Mouse (Mus musculus) ES-E14 (cell line): ENCODE measurements at regions not wholly inside any gene's neighbourhood (a gene's known extent, or its start where the extent isn't known, plus 50 kb on each side); places are given as distances from the start of the nearest gene placed in this dataset.

Source experiments
- DNase-seq: peaks from one replicate; pipeline ENCODE4 v3.0.0-alpha.2; 2013; ENCODE audit warnings: low read depth, low spot score
- H3K27ac ChIP-seq: 2 replicates; pipeline ENCODE4 v1.5.1; 2012; ENCODE audit warnings: low read depth, mild to moderate bottlenecking, low read length, moderate library complexity, mixed read lengths; ENCODE audit not compliant: poor library complexity, insufficient read depth, severe bottlenecking
- H3K36me3 ChIP-seq: 2 replicates; pipeline ENCODE4 v1.6.1; 2012; ENCODE audit warnings: mild to moderate bottlenecking, low read length, moderate library complexity, mixed read lengths; ENCODE audit not compliant: control insufficient read depth, poor library complexity, insufficient read depth, severe bottlenecking
- H3K4me1 ChIP-seq, 2 experiments: fragments of 150-350 bp in 1 of 2; sonication (generic) in 1 of 2; 2 replicates each; pipeline ENCODE4 v1.6.1; 2012; ENCODE audit warnings: low read length in 2 of 2, mild to moderate bottlenecking in 1 of 2, mixed read lengths in 1 of 2; ENCODE audit not compliant: control insufficient read depth in 2 of 2, insufficient read depth in 2 of 2, poor library complexity in 1 of 2
- H3K4me3 ChIP-seq, 2 experiments: fragments of 150-350 bp in 1 of 2; sonication (generic) in 1 of 2; 2 replicates each; pipeline ENCODE4 v1.5.1; 2012; ENCODE audit warnings: low read length in 2 of 2, low read depth in 1 of 2, mild to moderate bottlenecking in 1 of 2, mixed read lengths in 1 of 2; ENCODE audit not compliant: insufficient read depth in 1 of 2, poor library complexity in 1 of 2, severe bottlenecking in 1 of 2
- H3K9ac ChIP-seq: 2 replicates; pipeline ENCODE4 v1.6.1; 2012; ENCODE audit warnings: low read depth, mild to moderate bottlenecking, low read length, mixed read lengths; ENCODE audit not compliant: poor library complexity, insufficient read depth, severe bottlenecking
- H3K9me3 ChIP-seq: fragments of 150-350 bp; sonication (generic); 2 replicates; pipeline ENCODE4 v1.6.1; 2012; ENCODE audit warnings: low read depth, mild to moderate bottlenecking, low read length; ENCODE audit not compliant: control insufficient read depth, insufficient read depth
- CHD2 ChIP-seq: IDR thresholded peaks from 2 replicates; pipeline ENCODE4 v1.6.1; 2014; ENCODE audit warnings: mild to moderate bottlenecking, low read depth, low read length, inconsistent platforms
- HCFC1 ChIP-seq: IDR thresholded peaks from 2 replicates; pipeline ENCODE4 v1.6.1; 2012; ENCODE audit warnings: low read length, inconsistent platforms, borderline replicate concordance; ENCODE audit not compliant: insufficient read depth
- MAFK ChIP-seq: IDR thresholded peaks from 2 replicates; pipeline ENCODE4 v1.6.1; 2014; ENCODE audit warnings: mild to moderate bottlenecking, low read depth, low read length, inconsistent platforms; ENCODE audit not compliant: insufficient read depth
- ZC3H11A ChIP-seq: IDR thresholded peaks from 2 replicates; pipeline ENCODE4 v1.6.1; 2012; ENCODE audit warnings: low read depth, mild to moderate bottlenecking, inconsistent platforms, low read length, borderline replicate concordance
- ZNF384 ChIP-seq: IDR thresholded peaks from 2 replicates; pipeline ENCODE4 v1.6.1; 2012; ENCODE audit warnings: low read depth, low read length, inconsistent platforms
- in situ Hi-C, 2 experiments: fragments of 600-800 bp; cut with MboI; formaldehyde crosslinking; loops; one replicate each; pipeline ENCODE4 v1.15.1; 2025; ENCODE audit warnings: low sequenced_read_pairs in 2 of 2, inconsistent platforms in 1 of 2; ENCODE audit not compliant: unreplicated experiment in 2 of 2

DNA sequence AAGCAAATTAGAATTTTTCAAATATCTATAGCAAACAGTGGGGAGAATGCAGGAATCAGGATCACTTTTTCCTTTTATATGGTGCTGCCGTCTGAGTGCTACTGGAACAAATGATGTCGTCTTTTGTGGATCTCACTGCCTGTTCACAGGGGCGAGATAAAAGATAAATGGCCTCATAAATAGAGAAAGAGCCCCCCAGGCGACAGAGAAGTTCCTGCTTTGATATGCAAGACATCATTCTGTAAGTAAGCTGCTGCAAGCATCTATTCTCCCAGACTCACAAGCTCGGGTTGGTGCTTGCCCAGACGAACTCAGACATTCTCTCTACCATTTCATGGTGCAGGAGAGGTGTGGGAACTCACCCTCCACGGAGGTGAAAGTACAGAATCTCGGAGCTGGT, 377.6 kb upstream of the Cdh4 start:
- H3K4me3 ChIP-seq, result no peak overlapping the region
- H3K27ac ChIP-seq, result no peak overlapping the region
- H3K9ac ChIP-seq, result no peak overlapping the region
- in situ Hi-C loops, result no loop called here
- H3K36me3 ChIP-seq, result no peaks in the 10 kb centered on the region
- DNase-seq, result no peak
- H3K4me1 ChIP-seq, result no peaks in the 10 kb centered on the region
- TF ChIP-seq MAFK, result no peak
- no peak for TF ChIP-seq CHD2
- TF ChIP-seq ZNF384, result no peak
- TF ChIP-seq HCFC1, result no peak
- no peak for TF ChIP-seq ZC3H11A
- H3K9me3 ChIP-seq, result no peaks in the 10 kb centered on the region

DNA sequence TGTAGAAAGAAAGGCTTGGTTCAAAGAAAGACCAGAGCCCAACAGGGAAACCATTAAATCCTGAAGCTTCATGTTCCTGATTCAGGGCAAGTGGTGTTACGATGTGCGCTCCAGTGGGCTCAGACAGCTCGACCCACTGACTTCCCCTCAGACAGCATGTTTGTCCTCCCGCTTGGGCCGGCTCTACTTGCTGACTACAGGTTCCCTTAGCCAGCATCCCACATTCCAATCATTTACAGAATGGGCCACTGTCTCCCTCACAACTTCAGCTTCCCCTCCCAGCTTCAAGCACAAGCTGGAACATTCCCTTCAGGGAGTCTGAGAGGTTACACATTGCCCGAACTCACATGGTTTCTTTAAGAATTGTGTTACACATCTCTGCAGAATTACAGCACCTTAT, 372.7 kb upstream of the Cdh4 start:
- in situ Hi-C loops, result no loop called here
- no peaks in the 10 kb centered on the region for H3K9me3 ChIP-seq

DNA sequence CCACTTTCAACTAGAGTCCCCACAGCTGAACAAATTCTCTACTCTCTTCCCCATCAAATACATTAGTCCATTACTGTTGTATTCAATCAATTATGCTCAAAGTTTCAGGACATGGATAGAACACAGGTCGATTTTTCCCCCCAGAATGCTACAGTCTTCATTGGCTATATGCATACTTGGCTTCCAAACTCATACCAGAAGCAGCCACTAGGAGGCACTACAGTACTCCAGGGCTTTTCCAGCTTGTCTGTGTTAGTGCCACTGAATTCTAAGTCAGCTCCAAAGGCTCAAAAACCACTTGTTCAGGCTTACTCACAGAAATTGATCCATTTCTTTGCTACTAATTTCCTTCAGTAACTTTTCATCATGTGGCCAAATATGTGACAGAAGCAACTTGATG, 371.9 kb upstream of the Cdh4 start:
- Histone ChIP-seq H3K4me1 (no peaks in the 10 kb centered on the region), H3K4me3 (no peak overlapping the region), H3K36me3 (no peaks in the 10 kb centered on the region), H3K9me3 (no peaks in the 10 kb centered on the region), H3K27ac (no peak overlapping the region), H3K9ac (no peak overlapping the region)
- TF ChIP-seq ZNF384 (no peak), CHD2 (no peak), HCFC1 (no peak), ZC3H11A (peak; percentile 46; the same call in 1 of the 2 replicates), MAFK (no peak)
- in situ Hi-C loops, result no loop called here
- DNase-seq, result peak; percentile 50

More for the DNA sequence above, 372.7 kb upstream of the Cdh4 start:
- Histone ChIP-seq H3K4me1 (no peaks in the 10 kb centered on the region), H3K9ac (no peak overlapping the region), H3K27ac (no peak overlapping the region), H3K4me3 (no peak overlapping the region), H3K36me3 (no peaks in the 10 kb centered on the region)
- DNase-seq, result no peak
- no peak for TF ChIP-seq CHD2
- TF ChIP-seq HCFC1, result no peak
- TF ChIP-seq MAFK, result no peak
- no peak for TF ChIP-seq ZNF384
- TF ChIP-seq ZC3H11A, result no peak

DNA sequence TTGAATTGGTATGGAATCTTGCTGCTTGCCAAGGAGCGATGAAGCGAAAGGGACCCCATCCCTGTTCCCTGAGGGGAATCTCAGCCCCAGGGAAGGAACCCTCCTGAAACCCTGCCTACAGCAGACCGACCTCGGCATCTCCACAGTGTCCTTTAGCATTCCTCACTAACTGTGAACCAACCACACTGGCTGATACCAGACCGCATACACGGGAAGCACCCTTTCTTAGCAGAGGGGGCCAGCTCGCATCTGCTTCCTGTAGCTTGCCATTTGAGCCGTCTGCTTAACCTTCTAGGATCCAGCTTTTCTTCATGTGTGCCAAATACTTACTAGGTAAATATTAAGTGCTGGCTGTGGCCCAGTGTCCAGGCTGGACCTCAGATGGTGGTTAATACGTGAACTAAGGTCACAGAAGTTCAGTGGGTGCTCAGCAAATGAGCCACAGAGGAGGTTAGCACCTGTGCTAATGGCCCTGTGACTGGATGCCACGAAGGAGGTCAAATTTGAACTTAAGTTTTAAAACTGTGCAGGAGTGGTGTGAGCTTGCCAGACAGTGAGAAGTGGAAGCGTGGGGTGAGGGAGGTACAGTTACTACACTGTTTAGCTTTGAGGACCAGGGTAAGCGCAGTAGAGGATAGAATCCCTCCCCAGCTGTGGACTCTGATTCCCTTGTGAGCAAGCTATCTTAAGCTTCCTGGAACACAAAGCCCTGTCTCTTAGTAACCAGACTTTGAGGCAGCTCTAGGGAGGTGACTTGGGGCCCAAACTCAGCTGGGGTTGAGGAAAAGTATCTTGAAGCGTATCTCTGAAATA, 361.6 kb upstream of the Cdh4 start:
- no peak for DNase-seq
- H3K9ac ChIP-seq, result no peak overlapping the region
- TF ChIP-seq ZC3H11A (no peak), MAFK (no peak), HCFC1 (no peak), ZNF384 (no peak), CHD2 (no peak)
- H3K4me1 ChIP-seq, result no peaks in the 10 kb centered on the region
- H3K4me3 ChIP-seq, result no peak overlapping the region
- H3K36me3 ChIP-seq, result no peaks in the 10 kb centered on the region
- no peak overlapping the region for H3K27ac ChIP-seq
- H3K9me3 ChIP-seq, result no peaks in the 10 kb centered on the region
- in situ Hi-C loops, result no loop called here
